Mouse (Mus musculus): ENCODE measurements around the gene Arl5c. TPM values are rescaled to one million over a fixed set of nuclear protein-coding genes. Genes with fewer than 3 reads are reported as not detected.
A peak's percentile ranks its signal among the peaks of the same experiment; 100 is the strongest.

The Arl5c gene
- polyA plus RNA-seq, 1 experiment, result 28.9 TPM

GRCm38 (mm10) chr11:97987551-97988526 is 8.1 kb downstream of the Arl5c start:
- Histone ChIP-seq H3K27ac (ENCODE audit: insufficient read depth, low read length) (peak overlapping the region; percentile 89), H3K4me3 (ENCODE audit: extremely low read depth, insufficient read depth, insufficient read length) (peak overlapping the region; percentile 78), H3K4me1 (ENCODE audit: control insufficient read depth, insufficient read depth, insufficient read length) (peaks cover 4% of the 10 kb centered on the region; the same call in 1 of the 2 replicates), H3K27me3 (ENCODE audit: control insufficient read depth, insufficient read depth, low read length) (peaks cover 6% of the 10 kb centered on the region; the same call in 1 of the 2 replicates), H3K36me3 (ENCODE audit: control insufficient read depth, insufficient read depth, low read length) (peaks cover 4% of the 10 kb centered on the region)
- 1% methylated on average over 42 of the region's 42 CpGs for WGBS
- TF ChIP-seq POLR2A (IDR thresholded peaks at IDR 0.05; ENCODE audit: low read depth, low read length) (0 out of 2 replicates have a peak, but pooled peaks have one; percentile 14), CTCF (IDR thresholded peaks at IDR 0.05; ENCODE audit: extremely low read depth, insufficient read depth, insufficient read length, insufficient replicate concordance) (peak; percentile 89)
- DNase-seq (ENCODE audit: low read depth in 1 of 2, low spot score in 2 of 2), result peak; percentile 87 to 90

- Histone ChIP-seq H3K27me3 (ENCODE audit: control insufficient read depth, insufficient read depth, low read length) (peaks cover 6% of the 10 kb centered on the region; the same call in 1 of the 2 replicates), H3K4me1 (ENCODE audit: control insufficient read depth, insufficient read depth, insufficient read length) (peaks cover 4% of the 10 kb centered on the region; the same call in 1 of the 2 replicates), H3K27ac (ENCODE audit: insufficient read depth, low read length) (no peak overlapping the region), H3K4me3 (ENCODE audit: extremely low read depth, insufficient read depth, insufficient read length) (peak overlapping the region; percentile 63; the same call in 1 of the 2 replicates), H3K36me3 (ENCODE audit: control insufficient read depth, insufficient read depth, low read length) (peaks cover under 1% of the 10 kb centered on the region; the same call in 1 of the 2 replicates)
- TF ChIP-seq POLR2A (IDR thresholded peaks at IDR 0.05; ENCODE audit: low read depth, low read length) (no peak), CTCF (IDR thresholded peaks at IDR 0.05; ENCODE audit: extremely low read depth, insufficient read depth, insufficient read length, insufficient replicate concordance) (no peak)
- 32% methylated on average over 16 of the region's 17 CpGs for WGBS
- no peak for DNase-seq (ENCODE audit: low read depth in 1 of 2, low spot score in 2 of 2)
Observed at GRCm38 (mm10) chr11:97986738-97987465, 9.1 kb downstream of the Arl5c start.

GRCm38 (mm10) chr11:97985727-97986677 is 10.0 kb downstream of the Arl5c start, which contains the start of gene Plxdc1:
TSS of gene Plxdc1 (minus strand) at chr11:97986444.
- Histone ChIP-seq H3K36me3 (ENCODE audit: control insufficient read depth, insufficient read depth, low read length) (no peaks in the 10 kb centered on the region), H3K27me3 (ENCODE audit: control insufficient read depth, insufficient read depth, low read length) (peaks cover 6% of the 10 kb centered on the region; the same call in 1 of the 2 replicates), H3K27ac (ENCODE audit: insufficient read depth, low read length) (no peak within 1 kb of the TSS), H3K4me1 (ENCODE audit: control insufficient read depth, insufficient read depth, insufficient read length) (peaks cover 4% of the 10 kb centered on the region; the same call in 1 of the 2 replicates), H3K4me3 (ENCODE audit: extremely low read depth, insufficient read depth, insufficient read length) (peak within 1 kb of the TSS; percentile 63)
- 3% methylated on average over 63 of the region's 74 CpGs for WGBS
- no peak for TF ChIP-seq POLR2A (IDR thresholded peaks at IDR 0.05; ENCODE audit: low read depth, low read length)
- no peak for TF ChIP-seq CTCF (IDR thresholded peaks at IDR 0.05; ENCODE audit: extremely low read depth, insufficient read depth, insufficient read length, insufficient replicate concordance)
- DNase-seq (ENCODE audit: low read depth in 1 of 2, low spot score in 2 of 2), result peak in 1 of 2 experiments; percentile 46

- WGBS, result 47% methylated on average over 1 of the region's 1 CpGs
- H3K4me3 ChIP-seq (ENCODE audit: extremely low read depth, insufficient read depth, insufficient read length), result no peak overlapping the region
Observed at GRCm38 (mm10) chr11:97983983-97984382, 12.0 kb downstream of the Arl5c start.

GRCm38 (mm10) chr11:97983506-97983905 is 12.5 kb downstream of the Arl5c start:
- Histone ChIP-seq H3K27me3 (ENCODE audit: control insufficient read depth, insufficient read depth, low read length) (peaks cover 6% of the 10 kb centered on the region; the same call in 1 of the 2 replicates), H3K4me1 (ENCODE audit: control insufficient read depth, insufficient read depth, insufficient read length) (peaks cover 4% of the 10 kb centered on the region; the same call in 1 of the 2 replicates), H3K4me3 (ENCODE audit: extremely low read depth, insufficient read depth, insufficient read length) (no peak overlapping the region), H3K27ac (ENCODE audit: insufficient read depth, low read length) (no peak overlapping the region), H3K36me3 (ENCODE audit: control insufficient read depth, insufficient read depth, low read length) (no peaks in the 10 kb centered on the region)
- WGBS, result 88% methylated on average over 3 of the region's 3 CpGs
- DNase-seq (ENCODE audit: low read depth in 1 of 2, low spot score in 2 of 2), result no peak
- no peak for TF ChIP-seq POLR2A (IDR thresholded peaks at IDR 0.05; ENCODE audit: low read depth, low read length)
- TF ChIP-seq CTCF (IDR thresholded peaks at IDR 0.05; ENCODE audit: extremely low read depth, insufficient read depth, insufficient read length, insufficient replicate concordance), result no peak

More at GRCm38 (mm10) chr11:97983983-97984382, 12.0 kb downstream of the Arl5c start:
- Histone ChIP-seq H3K4me1 (ENCODE audit: control insufficient read depth, insufficient read depth, insufficient read length) (peaks cover 4% of the 10 kb centered on the region; the same call in 1 of the 2 replicates), H3K27ac (ENCODE audit: insufficient read depth, low read length) (no peak overlapping the region), H3K27me3 (ENCODE audit: control insufficient read depth, insufficient read depth, low read length) (peaks cover 6% of the 10 kb centered on the region; the same call in 1 of the 2 replicates), H3K36me3 (ENCODE audit: control insufficient read depth, insufficient read depth, low read length) (no peaks in the 10 kb centered on the region)
- no peak for DNase-seq (ENCODE audit: low read depth in 1 of 2, low spot score in 2 of 2)
- TF ChIP-seq POLR2A (IDR thresholded peaks at IDR 0.05; ENCODE audit: low read depth, low read length) (no peak), CTCF (IDR thresholded peaks at IDR 0.05; ENCODE audit: extremely low read depth, insufficient read depth, insufficient read length, insufficient replicate concordance) (no peak)
